Comparison of ENCODE assay signal across 7 mouse cellular contexts in genomic region chr16:31507457-31507755, GRCm38 (mm10).
A peak's percentile ranks its signal among the peaks of the same experiment; 100 is the strongest.
DNase-seq lines count a peak whose midpoint lies in the region; ATAC-seq and TF ChIP-seq lines count a peak whose summit lies in the region.

No protein-coding gene starts in this region.

- 23% methylated on average over 5 of the region's 6 CpGs for WGBS in embryonic facial prominence, embryonic 14.5 days
- 59% methylated on average over 6 of the region's 6 CpGs for WGBS in lung, adult 2 months

- H3K4me3 ChIP-seq in embryonic facial prominence, embryonic 14.5 days (ENCODE audit: low read depth, low read length): no peak overlapping the region
- H3K4me3 ChIP-seq in lung, adult 2 months (replicated peaks; ENCODE audit: extremely low read depth, low read depth, low read length): no peak overlapping the region

- TF ChIP-seq CTCF in lung, adult 2 months (IDR thresholded peaks at IDR 0.05; ENCODE audit: insufficient read depth, low read length): no peak

- no peaks in the 10 kb centered on the region for H3K9me3 ChIP-seq in embryonic facial prominence, embryonic 14.5 days (ENCODE audit: control insufficient read depth, low read length)

- no peaks in the 10 kb centered on the region for H3K27me3 ChIP-seq in embryonic facial prominence, embryonic 14.5 days (replicated peaks; ENCODE audit: control insufficient read depth, insufficient read depth, low read length)

- H3K27ac ChIP-seq in embryonic facial prominence, embryonic 14.5 days (replicated peaks; ENCODE audit: low read depth, low read length): no peak overlapping the region

- H3K36me3 ChIP-seq in embryonic facial prominence, embryonic 14.5 days (ENCODE audit: control insufficient read depth, insufficient read depth, low read length): no peaks in the 10 kb centered on the region

- peak overlapping the region; percentile 13; the same call in 1 of the 2 replicates for H3K4me2 ChIP-seq in embryonic facial prominence, embryonic 14.5 days (ENCODE audit: low read depth, low read length)

- no peak for ATAC-seq in embryonic facial prominence, embryonic 14.5 days (ENCODE audit: low read depth)

- no peak for TF ChIP-seq POLR2A in lung, adult 2 months (IDR thresholded peaks at IDR 0.05; ENCODE audit: borderline replicate concordance, extremely low read depth, low read depth, low read length)

- peak; percentile 40 to 71 for DNase-seq in lung, adult 18-20 months
- no peak for DNase-seq in lung, postnatal 14 days
- DNase-seq in adrenal gland, adult 8-10 months: peak; percentile 77
- peak; percentile 67 for DNase-seq in embryonic facial prominence, embryonic 14.5 days (ENCODE audit: low spot score)
- DNase-seq in lung, adult 2 months: peak; percentile 23
- no peak for DNase-seq in layer of hippocampus, adult 9-11 months
- DNase-seq in right cerebral cortex, postnatal 10 days (ENCODE audit: low spot score in 2 of 2): no peak

- H3K4me1 ChIP-seq in embryonic facial prominence, embryonic 14.5 days (ENCODE audit: control insufficient read depth, insufficient read depth, low read length): peaks cover 22% of the 10 kb centered on the region
- H3K4me1 ChIP-seq in lung, adult 2 months (ENCODE audit: control insufficient read depth, insufficient read depth, low read length): peaks cover 3% of the 10 kb centered on the region

- H3K9ac ChIP-seq in embryonic facial prominence, embryonic 14.5 days (ENCODE audit: low read depth, low read length): no peak overlapping the region

Comparison
In these comparisons a context has a peak if more than half of its experiments do, and no peak if none do; other contexts are left out.
1. DNase-seq: peak in lung, adult 18-20 months (2 of 2), adrenal gland, adult 8-10 months (single experiment), embryonic facial prominence, embryonic 14.5 days (single experiment) and lung, adult 2 months (single experiment); none in lung, postnatal 14 days (single experiment), layer of hippocampus, adult 9-11 months (single experiment) and right cerebral cortex, postnatal 10 days (0 of 2).